Mouse (Mus musculus): Measurements from ENCODE around the gene Calhm3. TPM values are rescaled to one million over a fixed set of nuclear protein-coding genes. Genes with fewer than 3 reads are reported as not detected.

Gene Calhm3
- polyA plus RNA-seq, 1 experiment = not detected

DNA sequence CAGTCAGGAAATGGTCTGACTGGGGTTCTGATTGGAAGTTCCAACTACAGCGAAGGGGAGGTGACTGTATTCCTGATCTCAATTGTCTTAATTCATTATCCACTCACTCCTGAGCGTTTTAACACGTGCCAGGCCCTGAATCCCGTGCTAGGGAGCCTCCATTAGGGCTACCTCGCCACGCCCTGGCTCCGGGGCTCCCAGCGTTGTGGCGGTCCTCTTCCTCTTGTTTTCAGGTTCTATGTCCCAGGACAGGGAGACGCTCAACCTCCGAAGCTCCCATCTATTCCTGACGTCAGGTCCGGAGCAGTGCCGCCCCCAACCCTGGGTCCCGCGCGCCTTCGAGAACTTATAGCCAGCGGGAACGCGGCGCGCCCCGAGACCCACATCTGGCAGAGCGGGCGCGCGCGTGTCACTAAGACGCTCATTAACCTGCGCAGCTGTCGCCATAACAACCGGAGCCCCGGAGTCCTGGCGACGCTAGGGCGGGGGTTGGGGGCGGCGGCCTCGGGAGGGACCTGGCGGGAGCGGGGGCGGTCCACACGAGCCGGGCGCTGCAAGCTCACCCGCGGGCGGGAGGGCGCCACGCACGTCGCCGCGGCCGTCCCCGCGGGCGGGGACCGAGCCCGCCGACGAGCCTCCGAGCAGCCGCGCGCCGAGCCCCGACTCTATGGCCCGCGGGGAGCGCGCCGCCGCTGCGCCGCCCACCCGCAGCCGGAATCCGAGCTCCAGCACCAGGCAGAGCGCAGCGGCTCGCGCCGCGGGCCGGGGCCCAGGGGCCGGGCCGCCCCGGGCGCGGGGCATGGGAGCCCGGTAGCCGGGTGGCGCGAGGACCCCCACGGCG, 21.1 kb upstream of the Calhm3 start, which contains the start of gene Neurl1a:
Neurl1a (plus strand) TSS at position 390 of the 841 bp plus-strand sequence.
- Histone ChIP-seq H3K4me1 (ENCODE audit: control insufficient read depth, insufficient read depth, insufficient read length, low read length) (peaks cover 3% of the 10 kb centered on the region; the same call in 1 of the 2 replicates), H3K27ac (replicated peaks; ENCODE audit: low read depth, low read length) (no peak within 1 kb of the TSS), H3K4me3 (ENCODE audit: insufficient read depth, low read depth, low read length) (peak within 1 kb of the TSS; percentile 58)

DNA sequence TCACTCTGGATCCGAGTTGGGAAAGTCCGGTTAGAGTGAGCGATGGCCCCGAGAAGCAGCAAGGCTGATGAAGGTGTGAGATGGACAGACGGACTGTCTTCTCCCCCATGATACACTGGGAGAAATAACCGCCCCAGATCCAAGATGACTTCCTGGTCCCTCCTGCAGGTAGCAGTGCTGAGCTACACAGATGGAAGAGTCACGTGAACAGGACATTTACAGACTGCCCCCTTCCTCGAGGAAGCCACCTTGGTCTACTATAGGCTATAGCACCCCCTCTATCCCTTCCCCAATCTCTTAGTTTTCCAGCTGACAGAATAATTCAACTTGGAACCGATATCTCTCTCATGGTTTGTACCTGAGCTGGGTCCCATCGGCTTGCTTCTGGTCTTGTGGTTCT, 20.4 kb upstream of the Calhm3 start:
- peak overlapping the region; percentile 58; the same call in 1 of the 2 replicates for H3K4me3 ChIP-seq (ENCODE audit: insufficient read depth, low read depth, low read length)
- H3K4me1 ChIP-seq (ENCODE audit: control insufficient read depth, insufficient read depth, insufficient read length, low read length) = peaks cover 3% of the 10 kb centered on the region; the same call in 1 of the 2 replicates
- no peak overlapping the region for H3K27ac ChIP-seq (replicated peaks; ENCODE audit: low read depth, low read length)

DNA sequence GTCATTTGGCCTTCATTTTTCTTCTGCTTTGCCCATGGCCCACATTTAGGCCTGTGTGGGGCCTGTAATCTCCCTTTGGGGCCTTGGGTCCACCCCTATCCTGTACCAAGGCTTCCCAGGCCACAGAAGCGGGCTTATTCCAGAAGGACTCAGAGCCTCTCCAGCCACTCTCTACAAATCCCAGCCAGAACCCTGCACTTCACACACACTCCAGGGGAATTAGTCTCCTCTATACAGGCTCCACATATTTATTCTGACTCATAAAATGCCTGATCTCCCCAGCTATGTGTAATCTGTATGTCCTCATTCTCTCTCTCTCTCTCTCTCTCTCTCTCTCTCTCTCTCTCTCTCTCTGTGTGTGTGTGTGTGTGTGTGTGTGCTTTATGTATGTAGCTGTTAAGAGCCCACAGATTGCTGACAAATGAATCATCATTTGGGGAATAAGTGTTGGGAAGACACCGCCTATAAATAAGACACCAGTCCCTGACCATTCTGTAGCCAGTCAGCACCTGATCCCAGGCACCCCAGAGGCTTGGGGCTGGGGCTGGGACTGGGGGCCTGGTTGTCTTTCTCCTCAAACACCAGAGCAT, 19.4 kb upstream of the Calhm3 start:
- no peak overlapping the region for H3K4me3 ChIP-seq (ENCODE audit: insufficient read depth, low read depth, low read length)
- H3K4me1 ChIP-seq (ENCODE audit: control insufficient read depth, insufficient read depth, insufficient read length, low read length) = peaks cover 3% of the 10 kb centered on the region; the same call in 1 of the 2 replicates
- no peak overlapping the region for H3K27ac ChIP-seq (replicated peaks; ENCODE audit: low read depth, low read length)

DNA sequence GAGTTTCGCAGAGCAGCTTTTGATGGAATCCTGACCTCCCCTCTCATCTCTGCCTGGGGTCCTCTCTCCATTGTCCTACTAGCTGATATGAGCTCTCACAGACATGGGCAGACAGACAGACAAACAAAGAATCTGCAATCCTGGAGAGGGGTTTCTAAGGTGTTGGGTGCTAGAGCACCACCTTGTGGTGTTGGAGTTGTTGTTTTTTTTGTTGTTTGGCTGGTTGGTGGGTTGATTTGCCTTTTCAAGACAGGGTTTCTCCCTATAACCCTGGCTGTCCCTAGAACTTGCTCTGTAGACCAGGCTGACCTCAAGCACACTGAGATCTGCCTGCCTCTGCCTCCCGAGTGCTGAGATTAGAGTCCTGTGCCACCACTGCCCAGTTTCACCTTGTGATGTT, 17.9 kb upstream of the Calhm3 start:
- H3K4me1 ChIP-seq (ENCODE audit: control insufficient read depth, insufficient read depth, insufficient read length, low read length) = peaks cover 3% of the 10 kb centered on the region; the same call in 1 of the 2 replicates
- H3K27ac ChIP-seq (replicated peaks; ENCODE audit: low read depth, low read length) = no peak overlapping the region
- no peak overlapping the region for H3K4me3 ChIP-seq (ENCODE audit: insufficient read depth, low read depth, low read length)

DNA sequence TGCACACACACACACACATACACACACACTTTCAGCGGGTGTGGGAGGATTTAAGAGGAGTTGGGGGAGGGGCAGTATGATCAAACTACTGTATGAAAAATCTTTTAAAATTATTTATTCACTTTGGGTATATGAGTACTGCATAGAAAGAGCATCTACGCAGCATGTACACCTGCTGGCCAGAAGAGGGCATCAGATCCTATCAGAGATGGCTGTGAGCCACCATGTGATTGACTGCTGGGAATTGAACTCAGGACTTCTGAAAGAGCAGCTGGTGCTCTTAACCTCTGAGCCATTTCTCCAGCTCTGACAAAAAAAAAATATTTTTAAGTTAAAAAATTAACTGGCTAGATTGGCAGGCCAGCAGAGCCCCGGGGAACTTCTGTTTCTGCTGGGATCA, 17.0 kb upstream of the Calhm3 start:
- peaks cover 3% of the 10 kb centered on the region; the same call in 1 of the 2 replicates for H3K4me1 ChIP-seq (ENCODE audit: control insufficient read depth, insufficient read depth, insufficient read length, low read length)
- H3K4me3 ChIP-seq (ENCODE audit: insufficient read depth, low read depth, low read length) = no peak overlapping the region
- no peak overlapping the region for H3K27ac ChIP-seq (replicated peaks; ENCODE audit: low read depth, low read length)

DNA sequence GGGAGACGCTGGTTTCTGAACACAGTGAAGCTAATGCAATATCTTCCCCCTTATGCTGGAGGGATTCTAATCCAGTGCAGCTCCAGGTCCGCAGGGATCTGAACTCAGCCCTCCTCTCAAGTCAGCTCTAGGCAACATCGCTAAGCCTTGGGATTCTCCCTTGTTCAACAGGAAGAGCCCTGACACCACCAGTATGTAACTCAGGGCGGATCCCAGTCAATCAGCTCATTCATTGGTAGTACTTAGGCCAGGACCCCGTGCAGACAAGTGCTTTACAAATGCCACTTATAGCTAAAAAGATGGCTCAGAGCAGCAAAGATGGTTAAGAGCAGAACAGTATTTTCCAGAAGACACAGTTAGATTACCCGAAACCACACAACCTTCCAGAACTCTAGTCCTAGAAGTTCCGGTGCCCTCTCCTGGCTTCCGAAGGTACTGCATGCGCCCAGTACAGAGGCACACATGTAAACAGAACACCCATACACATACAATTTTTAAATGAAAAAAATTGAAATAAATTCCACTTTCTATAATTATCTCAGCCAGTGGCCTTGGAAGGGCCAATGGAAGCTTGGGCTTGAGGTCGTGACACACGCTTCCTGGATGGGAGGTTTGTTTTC, 11.3 kb upstream of the Calhm3 start:
- Histone ChIP-seq H3K27ac (replicated peaks; ENCODE audit: low read depth, low read length) (no peak overlapping the region), H3K4me1 (ENCODE audit: control insufficient read depth, insufficient read depth, insufficient read length, low read length) (no peaks in the 10 kb centered on the region), H3K4me3 (ENCODE audit: insufficient read depth, low read depth, low read length) (peak overlapping the region; percentile 39)

DNA sequence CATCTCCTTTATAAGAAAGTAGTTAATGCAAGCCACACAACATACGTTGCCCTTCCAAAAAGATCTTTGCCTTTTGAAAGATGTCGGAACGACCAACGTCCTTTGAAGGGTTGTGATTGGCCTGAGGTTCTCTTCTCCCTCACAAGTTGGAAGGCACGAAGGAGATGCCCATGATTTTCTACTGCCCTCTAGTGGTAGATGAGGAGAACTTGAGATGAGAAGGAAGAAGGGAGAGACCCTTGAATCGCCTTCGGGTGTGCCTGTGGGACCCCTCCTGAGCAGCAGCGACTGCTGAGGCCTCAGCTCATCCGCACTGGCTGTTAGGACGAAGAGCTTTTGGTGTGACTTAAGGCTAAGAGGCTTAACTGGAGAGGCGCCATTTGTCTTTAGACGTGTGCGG, 10.7 kb upstream of the Calhm3 start:
- Histone ChIP-seq H3K27ac (replicated peaks; ENCODE audit: low read depth, low read length) (no peak overlapping the region), H3K4me1 (ENCODE audit: control insufficient read depth, insufficient read depth, insufficient read length, low read length) (no peaks in the 10 kb centered on the region), H3K4me3 (ENCODE audit: insufficient read depth, low read depth, low read length) (peak overlapping the region; percentile 39)

DNA sequence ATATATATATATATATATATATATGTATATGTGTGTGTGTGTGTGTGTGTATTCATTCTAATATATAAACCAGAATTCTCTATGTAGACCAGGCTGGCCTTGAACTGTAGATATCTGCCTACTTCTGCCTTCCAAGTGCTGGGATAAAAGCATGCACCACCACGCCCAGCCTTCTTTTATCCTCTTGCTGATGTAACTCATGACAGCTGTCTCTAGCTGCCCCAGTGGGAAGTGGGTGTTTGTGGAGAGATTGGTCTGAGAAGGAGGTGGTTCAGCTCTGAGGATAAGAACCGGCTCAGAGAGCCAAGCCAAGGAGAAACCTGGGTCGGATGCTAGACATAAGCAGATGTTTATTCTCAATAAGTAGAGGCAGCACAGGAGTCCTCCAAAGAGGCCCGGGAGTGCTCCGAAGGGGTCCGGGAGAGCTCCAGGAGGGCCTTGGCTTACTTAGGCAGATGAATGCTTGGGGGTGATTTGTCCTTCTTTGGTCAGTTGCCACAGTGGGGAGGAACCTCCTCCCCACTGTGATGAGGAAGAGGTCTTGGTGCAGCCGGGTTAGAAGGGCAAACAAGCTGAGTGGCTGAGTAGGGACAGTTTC, 10.2 kb upstream of the Calhm3 start:
- Histone ChIP-seq H3K4me1 (ENCODE audit: control insufficient read depth, insufficient read depth, insufficient read length, low read length) (no peaks in the 10 kb centered on the region), H3K4me3 (ENCODE audit: insufficient read depth, low read depth, low read length) (no peak overlapping the region), H3K27ac (replicated peaks; ENCODE audit: low read depth, low read length) (no peak overlapping the region)

DNA sequence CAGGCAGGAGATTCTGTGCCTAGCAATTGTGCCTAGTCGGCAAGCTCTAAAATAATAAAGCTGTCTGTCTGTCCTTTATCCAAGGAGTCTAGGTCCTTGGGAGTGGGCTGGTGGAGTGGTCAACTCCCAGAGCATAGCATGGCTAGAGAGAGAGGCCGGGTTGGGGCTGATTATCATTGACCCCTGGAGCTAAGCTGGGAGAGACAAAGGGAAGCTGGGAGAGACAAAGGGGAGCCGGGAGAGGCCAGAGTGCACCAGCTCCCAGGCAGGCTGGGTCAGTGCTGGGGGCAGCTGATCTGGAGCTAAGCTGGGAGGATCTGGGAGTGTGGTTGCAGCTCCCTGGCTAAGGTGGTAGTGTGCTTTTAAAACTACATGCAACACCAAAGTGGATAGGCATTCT, 9.2 kb upstream of the Calhm3 start:
- Histone ChIP-seq H3K4me1 (ENCODE audit: control insufficient read depth, insufficient read depth, insufficient read length, low read length) (no peaks in the 10 kb centered on the region), H3K27ac (replicated peaks; ENCODE audit: low read depth, low read length) (no peak overlapping the region), H3K4me3 (ENCODE audit: insufficient read depth, low read depth, low read length) (no peak overlapping the region)

DNA sequence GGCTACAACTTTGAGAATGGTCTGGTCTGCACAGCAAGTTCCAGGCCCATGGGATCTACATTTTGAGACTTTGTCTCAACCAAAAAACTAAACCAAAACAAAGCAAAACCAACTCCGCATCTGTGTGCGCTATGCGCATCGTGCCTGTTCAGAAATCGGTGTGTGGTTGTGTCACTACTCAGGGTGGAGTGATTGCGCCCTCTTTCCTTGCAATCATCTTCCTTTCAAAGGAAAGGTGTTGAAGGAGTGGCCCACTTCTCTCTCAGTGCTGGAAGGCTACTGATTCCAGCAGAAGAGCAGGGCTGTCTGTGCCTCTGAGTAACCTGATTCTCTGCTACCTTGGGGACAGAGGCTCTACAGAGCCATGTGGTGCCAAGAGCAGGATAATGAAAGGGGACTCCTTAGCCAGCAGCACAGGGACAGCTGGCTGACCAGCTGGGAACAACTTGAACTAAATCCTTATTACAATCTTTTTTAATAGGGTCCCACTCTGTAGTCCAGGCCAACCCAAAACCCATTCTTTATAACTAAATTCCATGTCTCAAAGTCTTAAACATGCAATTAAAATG, 5.7 kb upstream of the Calhm3 start:
- Histone ChIP-seq H3K4me1 (ENCODE audit: control insufficient read depth, insufficient read depth, insufficient read length, low read length) (no peaks in the 10 kb centered on the region; the same call in 1 of the 2 replicates), H3K27ac (replicated peaks; ENCODE audit: low read depth, low read length) (no peak overlapping the region), H3K4me3 (ENCODE audit: insufficient read depth, low read depth, low read length) (no peak overlapping the region)

DNA sequence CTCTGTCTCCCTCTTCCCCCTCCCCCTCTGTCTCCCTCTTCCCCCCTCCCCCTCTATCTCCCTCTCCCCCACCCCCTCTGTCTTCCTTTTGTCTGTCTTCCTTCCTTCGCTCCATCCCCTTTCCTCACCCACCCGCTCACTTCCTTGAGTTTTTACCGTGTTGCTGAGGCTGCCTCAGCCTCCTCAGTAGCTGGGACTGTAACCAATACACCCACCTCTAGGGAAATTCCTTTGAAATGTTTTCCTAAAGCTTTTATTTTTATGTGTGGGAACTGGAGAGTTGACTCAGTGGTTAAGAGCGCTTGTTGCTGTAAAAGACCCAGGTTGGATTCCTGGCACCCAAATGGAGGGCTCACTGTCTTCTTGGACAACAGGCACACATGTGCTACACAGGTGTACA, 4.1 kb upstream of the Calhm3 start:
- Histone ChIP-seq H3K27ac (replicated peaks; ENCODE audit: low read depth, low read length) (no peak overlapping the region), H3K4me1 (ENCODE audit: control insufficient read depth, insufficient read depth, insufficient read length, low read length) (no peaks in the 10 kb centered on the region; the same call in 1 of the 2 replicates), H3K4me3 (ENCODE audit: insufficient read depth, low read depth, low read length) (no peak overlapping the region)

DNA sequence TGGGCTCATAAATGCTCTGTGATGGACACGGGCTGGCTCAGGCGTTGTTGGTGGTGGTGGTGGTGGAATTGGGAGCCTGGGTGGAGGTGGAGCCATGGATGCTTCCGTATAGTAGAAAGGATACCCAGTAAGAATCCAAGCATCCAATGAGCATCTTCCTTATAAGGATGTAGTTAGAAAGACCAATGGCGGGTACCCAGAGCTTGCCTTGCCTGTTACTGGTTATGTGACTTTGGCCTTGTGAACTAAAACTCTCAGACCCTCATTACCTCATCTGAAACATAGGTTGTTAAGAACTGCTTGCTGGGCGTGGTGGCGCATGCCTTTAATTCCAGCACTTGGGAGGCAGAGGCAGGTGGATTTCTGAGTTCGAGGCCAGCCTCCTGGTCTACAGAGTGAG, 3.8 kb downstream of the Calhm3 start:
- H3K27ac ChIP-seq (replicated peaks; ENCODE audit: low read depth, low read length) = no peak overlapping the region
- no peak overlapping the region for H3K4me3 ChIP-seq (ENCODE audit: insufficient read depth, low read depth, low read length)
- no peaks in the 10 kb centered on the region for H3K4me1 ChIP-seq (ENCODE audit: control insufficient read depth, insufficient read depth, insufficient read length, low read length)

DNA sequence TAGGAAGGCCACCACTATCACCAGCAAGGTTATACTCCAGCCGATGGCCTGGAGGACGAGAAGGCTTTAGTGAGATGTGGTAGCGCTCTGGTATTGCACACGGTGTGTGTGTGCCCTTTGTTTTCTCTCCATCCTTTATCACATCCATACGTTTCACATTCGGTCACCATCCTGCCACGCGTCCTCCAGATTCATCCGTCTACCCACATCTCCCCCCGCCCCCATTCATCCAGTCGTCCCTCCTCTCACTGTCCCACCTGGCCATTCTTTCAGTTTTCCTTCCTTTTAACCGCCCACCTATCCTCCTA, 5.5 kb downstream of the Calhm3 start:
- Histone ChIP-seq H3K4me3 (ENCODE audit: insufficient read depth, low read depth, low read length) (no peak overlapping the region), H3K27ac (replicated peaks; ENCODE audit: low read depth, low read length) (no peak overlapping the region), H3K4me1 (ENCODE audit: control insufficient read depth, insufficient read depth, insufficient read length, low read length) (no peaks in the 10 kb centered on the region)

DNA sequence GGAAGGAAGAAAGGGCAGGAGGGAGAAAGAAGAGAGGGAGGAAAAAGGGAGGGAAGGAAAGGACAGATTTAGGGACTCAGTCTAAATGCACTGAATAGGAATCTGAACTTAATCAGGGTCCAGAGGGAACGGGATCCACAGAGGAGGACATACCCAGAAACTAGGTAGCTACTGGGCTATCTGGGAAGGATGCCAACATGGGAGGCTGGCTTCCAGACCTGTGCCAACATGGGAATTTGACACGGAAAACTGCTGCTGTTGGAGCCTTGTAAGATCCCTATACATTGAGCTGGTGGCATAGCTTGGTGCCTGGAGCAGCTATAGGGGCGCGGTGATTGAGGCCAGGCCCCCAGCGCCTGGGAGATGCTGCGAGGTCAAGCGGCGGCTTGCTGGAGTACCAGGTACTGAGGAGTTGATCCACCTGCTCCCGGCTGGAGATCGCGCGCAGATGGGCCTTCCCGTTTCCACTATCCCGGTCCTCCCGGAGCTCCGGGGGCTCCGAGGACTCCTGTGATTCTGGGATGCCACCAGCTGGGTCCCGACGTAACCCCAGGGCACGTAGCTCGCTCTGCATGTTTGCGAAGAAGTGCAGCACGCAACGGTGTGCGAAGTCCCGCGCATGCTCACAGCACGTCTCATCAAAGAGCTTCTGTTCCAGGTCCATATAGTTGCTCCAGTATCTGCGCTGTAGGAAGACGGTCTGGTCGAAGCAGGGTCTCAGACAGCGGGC, 6.1 kb downstream of the Calhm3 start:
- H3K27ac ChIP-seq (replicated peaks; ENCODE audit: low read depth, low read length) = no peak overlapping the region
- H3K4me1 ChIP-seq (ENCODE audit: control insufficient read depth, insufficient read depth, insufficient read length, low read length) = no peaks in the 10 kb centered on the region
- H3K4me3 ChIP-seq (ENCODE audit: insufficient read depth, low read depth, low read length) = no peak overlapping the region

Measured in brown adipose tissue, adult 24 weeks (tissue).